8 mouse cellular contexts compared by ENCODE assay signal in genomic region chr10:94991564-94992097, GRCm38 (mm10). TPM values are rescaled to one million over a fixed set of nuclear protein-coding genes. Genes with fewer than 3 reads are reported as not detected.
A peak's percentile ranks its signal among the peaks of the same experiment; 100 is the strongest.
DNase-seq lines count a peak whose midpoint lies in the region; ATAC-seq and TF ChIP-seq lines count a peak whose summit lies in the region.

No protein-coding gene starts in this region.

- peak overlapping the region; percentile 73 for H3K9ac ChIP-seq in heart, embryonic 13.5 days
- no peak overlapping the region for H3K9ac ChIP-seq in kidney, postnatal 0 days (ENCODE audit: low read depth, low read length)
- no peak overlapping the region for H3K9ac ChIP-seq in liver, embryonic 11.5 days (ENCODE audit: low read depth, low read length)
- H3K9ac ChIP-seq in stomach, embryonic 15.5 days = no peak overlapping the region

- no peak for ATAC-seq in heart, embryonic 13.5 days (ENCODE audit: extremely low read depth, insufficient number of reproducible peaks, low FRiP score, low TSS enrichment)
- ATAC-seq in kidney, postnatal 0 days (replicated peaks; ENCODE audit: low FRiP score, low read depth) = no peak; the same call in 1 of the 2 replicates
- no peak for ATAC-seq in liver, embryonic 11.5 days (replicated peaks; ENCODE audit: low FRiP score)
- ATAC-seq in stomach, embryonic 15.5 days (ENCODE audit: insufficient read depth, low FRiP score, low read depth) = no peak

- no peaks in the 10 kb centered on the region for H3K36me3 ChIP-seq in heart, embryonic 13.5 days
- H3K36me3 ChIP-seq in kidney, postnatal 0 days (ENCODE audit: insufficient read depth, low read length) = no peaks in the 10 kb centered on the region
- H3K36me3 ChIP-seq in liver, embryonic 11.5 days (ENCODE audit: control insufficient read depth, insufficient read depth, low read length) = no peaks in the 10 kb centered on the region
- no peaks in the 10 kb centered on the region for H3K36me3 ChIP-seq in stomach, embryonic 15.5 days

- H3K4me1 ChIP-seq in bone marrow, adult 2 months (ENCODE audit: control insufficient read depth, insufficient read depth, low read length) = no peaks in the 10 kb centered on the region
- H3K4me1 ChIP-seq in embryonic fibroblast, embryonic 13.5 days (ENCODE audit: control insufficient read depth, insufficient read depth, low read length) = no peaks in the 10 kb centered on the region
- peaks cover 25% of the 10 kb centered on the region for H3K4me1 ChIP-seq in heart, embryonic 13.5 days
- H3K4me1 ChIP-seq in kidney, postnatal 0 days (replicated peaks; ENCODE audit: insufficient read depth, low read length) = no peaks in the 10 kb centered on the region
- H3K4me1 ChIP-seq in liver, embryonic 11.5 days (replicated peaks; ENCODE audit: control insufficient read depth, insufficient read depth, low read length) = no peaks in the 10 kb centered on the region
- peaks cover 9% of the 10 kb centered on the region for H3K4me1 ChIP-seq in stomach, embryonic 15.5 days

- peak overlapping the region; percentile 54 for H3K4me3 ChIP-seq in bone marrow, adult 2 months (replicated peaks; ENCODE audit: control insufficient read depth, low read depth, low read length)
- H3K4me3 ChIP-seq in embryonic fibroblast, embryonic 13.5 days (ENCODE audit: insufficient read depth, low read length) = no peak overlapping the region
- H3K4me3 ChIP-seq in heart, embryonic 13.5 days = peak overlapping the region; percentile 43
- peak overlapping the region; percentile 14 for H3K4me3 ChIP-seq in kidney, postnatal 0 days (replicated peaks; ENCODE audit: low read depth, low read length)
- 0 out of 2 replicates have a peak overlapping the region, but pooled peaks have one; percentile 15 for H3K4me3 ChIP-seq in liver, embryonic 11.5 days (ENCODE audit: low read depth, low read length)
- H3K4me3 ChIP-seq in stomach, embryonic 15.5 days (replicated peaks) = peak overlapping the region; percentile 25

- 6% methylated on average over 17 of the region's 17 CpGs for WGBS in bone marrow, adult 2 months
- 17% methylated on average over 17 of the region's 17 CpGs for WGBS in heart, embryonic 13.5 days
- 13% methylated on average over 17 of the region's 17 CpGs for WGBS in kidney, postnatal 0 days
- WGBS in liver, embryonic 11.5 days = 24% methylated on average over 17 of the region's 17 CpGs
- WGBS in stomach, embryonic 15.5 days = 12% methylated on average over 17 of the region's 17 CpGs

- no peak for TF ChIP-seq POLR2A in bone marrow, adult 2 months (IDR thresholded peaks at IDR 0.05; ENCODE audit: borderline replicate concordance, control insufficient read depth, low read depth, low read length)
- no peak for TF ChIP-seq POLR2A in embryonic fibroblast, embryonic 13.5 days (IDR thresholded peaks at IDR 0.05; ENCODE audit: low read depth, low read length)

- peak; percentile 62 for TF ChIP-seq CTCF in bone marrow, adult 2 months (IDR thresholded peaks at IDR 0.05; ENCODE audit: control insufficient read depth, insufficient read depth, low read length)
- TF ChIP-seq CTCF in embryonic fibroblast, embryonic 13.5 days (IDR thresholded peaks at IDR 0.05; ENCODE audit: borderline replicate concordance, insufficient read depth, low read length) = peak; percentile 41; the same call in 1 of the 2 replicates
- peak; percentile 82 for TF ChIP-seq CTCF in kidney, postnatal 0 days (IDR thresholded peaks at IDR 0.05; ENCODE audit: low read depth)

- peak overlapping the region; percentile 74 for H3K4me2 ChIP-seq in heart, embryonic 13.5 days
- H3K4me2 ChIP-seq in kidney, postnatal 0 days (ENCODE audit: low read length) = peak overlapping the region; percentile 51
- peak overlapping the region; percentile 53 for H3K4me2 ChIP-seq in liver, embryonic 11.5 days
- H3K4me2 ChIP-seq in stomach, embryonic 15.5 days = peak overlapping the region; percentile 52

- H3K27me3 ChIP-seq in heart, embryonic 13.5 days (replicated peaks) = no peaks in the 10 kb centered on the region
- no peaks in the 10 kb centered on the region for H3K27me3 ChIP-seq in kidney, postnatal 0 days (ENCODE audit: insufficient read depth, low read length)
- H3K27me3 ChIP-seq in liver, embryonic 11.5 days (replicated peaks; ENCODE audit: control insufficient read depth, insufficient read depth, low read length) = no peaks in the 10 kb centered on the region
- H3K27me3 ChIP-seq in stomach, embryonic 15.5 days (replicated peaks) = no peaks in the 10 kb centered on the region

- H3K9me3 ChIP-seq in heart, embryonic 13.5 days = no peaks in the 10 kb centered on the region
- no peaks in the 10 kb centered on the region for H3K9me3 ChIP-seq in kidney, postnatal 0 days (replicated peaks; ENCODE audit: low read length)
- H3K9me3 ChIP-seq in liver, embryonic 11.5 days (ENCODE audit: control insufficient read depth, low read length) = no peaks in the 10 kb centered on the region
- no peaks in the 10 kb centered on the region for H3K9me3 ChIP-seq in stomach, embryonic 15.5 days

- DNase-seq in 416B (ENCODE audit: low read depth) = peak; percentile 74
- peak; percentile 84 for DNase-seq in kidney, postnatal 0 days (ENCODE audit: low spot score)
- DNase-seq in liver, embryonic 11.5 days (ENCODE audit: low spot score) = peak; percentile 54
- peak; percentile 70 for DNase-seq in neural tube, embryonic 10.5 days (ENCODE audit: extremely low spot score, low spot score)

- H3K27ac ChIP-seq in bone marrow, adult 2 months (ENCODE audit: control insufficient read depth, insufficient read depth, low read depth, low read length, poor library complexity) = no peak overlapping the region
- peak overlapping the region; percentile 66 for H3K27ac ChIP-seq in embryonic fibroblast, embryonic 13.5 days (ENCODE audit: insufficient read depth, low read length)
- H3K27ac ChIP-seq in heart, embryonic 13.5 days (replicated peaks) = peak overlapping the region; percentile 83
- peak overlapping the region; percentile 70; the same call in 1 of the 2 replicates for H3K27ac ChIP-seq in kidney, postnatal 0 days
- no peak overlapping the region for H3K27ac ChIP-seq in liver, embryonic 11.5 days (ENCODE audit: low read depth, low read length)
- peak overlapping the region; percentile 67; the same call in 1 of the 2 replicates for H3K27ac ChIP-seq in stomach, embryonic 15.5 days

RNA-seq across cellular contexts. Expression of gene Plxnc1, which starts 47.0 kb away (rescaled TPM):
- polyA plus RNA-seq in bone marrow, adult 2 months (2011; ENCODE audit: insufficient read depth, insufficient read length, low replicate concordance, missing spikeins) = 4.2 and 16.4 TPM in 2 replicates
- 7.2 and 16.5 TPM in 2 replicates for polyA plus RNA-seq in embryonic fibroblast, embryonic 13.5 days (2011; ENCODE audit: insufficient read length, low read depth, missing spikeins)
- 3.1 and 3.3 TPM in 2 replicates for polyA plus RNA-seq in heart, embryonic 13.5 days (2015; fragmentation: Nextera tagmentation; extraction: Ambion mirVana)
- 0.94 and 1.3 TPM in 2 replicates for polyA plus RNA-seq in kidney, postnatal 0 days (2015; fragmentation: Nextera tagmentation; extraction: Ambion mirVana)
- 5.3 and 6.0 TPM in 2 replicates for polyA plus RNA-seq in liver, embryonic 11.5 days (2014; fragmentation: Nextera tagmentation; extraction: Ambion mirVana)
- polyA plus RNA-seq in stomach, embryonic 15.5 days (2015; fragmentation: Nextera tagmentation; extraction: Ambion mirVana) = 1.5 and 1.9 TPM in 2 replicates

Comparison
In these comparisons a context has a peak if more than half of its experiments do, and no peak if none do; other contexts are left out.
1. H3K27ac ChIP-seq: peak in embryonic fibroblast, embryonic 13.5 days (single experiment), heart, embryonic 13.5 days (single experiment), kidney, postnatal 0 days (single experiment) and stomach, embryonic 15.5 days (single experiment); none in bone marrow, adult 2 months (single experiment) and liver, embryonic 11.5 days (single experiment).
2. Peak in every context shown above with its lines, with median percentiles within 50 percentile points of each other: DNase-seq, CTCF ChIP-seq and H3K4me2 ChIP-seq.